Mouse (Mus musculus) small intestine, adult 2 months (tissue): ENCODE measurements at regions not wholly inside any gene's neighbourhood (a gene's known extent, or its start where the extent isn't known, plus 50 kb on each side); places are given as distances from the start of the nearest gene placed in this dataset.

Source experiments
- CTCF ChIP-seq: fragments of 200-500 bp; IDR thresholded peaks from 2 replicates; pipeline ENCODE4 v1.5.1; 2012; ENCODE audit warnings: low read depth, mild to moderate bottlenecking, control low read depth, inconsistent platforms, low read length, moderate library complexity, mixed read lengths; ENCODE audit not compliant: insufficient replicate concordance, insufficient read length; ENCODE audit errors: extremely low read depth
- POLR2A ChIP-seq: fragments of 200-500 bp; IDR thresholded peaks from 2 replicates; pipeline ENCODE4 v1.6.1; 2012; ENCODE audit warnings: low read depth, mild to moderate bottlenecking, control low read depth, inconsistent platforms, low read length, moderate library complexity

DNA sequence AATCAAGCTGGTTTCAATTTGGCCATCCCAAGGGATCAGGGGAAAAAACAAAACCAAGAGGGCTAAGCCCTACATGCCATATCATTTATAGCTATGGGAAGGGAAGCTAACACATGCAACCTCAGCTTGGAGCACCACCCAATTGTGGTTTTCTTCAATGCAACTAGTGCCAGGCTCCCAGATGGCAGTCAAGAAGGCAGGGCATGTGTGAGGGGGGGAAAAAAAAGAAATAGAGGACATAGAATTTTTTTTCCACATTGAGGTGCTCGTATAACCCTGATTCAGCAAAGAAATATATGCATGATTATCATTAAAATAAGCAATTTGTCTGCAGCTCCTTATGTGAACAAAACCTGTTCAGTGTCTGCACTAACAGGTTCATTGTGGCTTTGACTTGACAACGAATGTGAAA is 1281.4 kb upstream of the Cited2 start:
- no peak for TF ChIP-seq CTCF
- TF ChIP-seq POLR2A, result no peak
